Mouse (Mus musculus) kidney, adult 8-10 months (tissue): Measurements from ENCODE around the gene Bsn.

Source experiments
- DNase-seq, 2 experiments: peaks; one replicate each; pipeline ENCODE4 v3.0.0; 2022

The Bsn gene

GRCm38 (mm10) chr9:108189787-108190679 lies at the start of gene Bsn:
Bsn (minus strand) TSS chr9:108190384.
- peak in 1 of 2 experiments; percentile 29 for DNase-seq

GRCm38 (mm10) chr9:108239951-108240350 lies 49.8 kb upstream of the Bsn start:
- no peak for DNase-seq

DNA sequence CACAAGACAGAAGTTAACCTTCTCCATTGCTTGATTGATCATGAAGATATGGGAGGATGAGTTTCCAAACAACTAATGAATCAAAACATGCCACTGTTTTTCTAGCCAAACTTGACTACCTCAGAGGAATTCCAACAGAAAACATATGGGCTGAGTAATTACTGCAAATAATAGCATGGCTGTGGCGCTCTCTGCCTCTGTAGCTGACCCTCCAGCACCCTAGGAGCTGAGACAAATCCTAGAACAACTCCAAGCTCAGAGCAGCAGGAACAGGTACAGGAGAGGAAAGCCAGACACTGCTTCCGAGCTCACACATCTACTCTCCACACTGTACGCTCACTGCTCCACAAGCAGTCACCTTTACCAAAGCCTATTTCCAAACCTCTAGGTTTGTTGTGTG lies 48.6 kb upstream of the Bsn start:
- no peak for DNase-seq

DNA sequence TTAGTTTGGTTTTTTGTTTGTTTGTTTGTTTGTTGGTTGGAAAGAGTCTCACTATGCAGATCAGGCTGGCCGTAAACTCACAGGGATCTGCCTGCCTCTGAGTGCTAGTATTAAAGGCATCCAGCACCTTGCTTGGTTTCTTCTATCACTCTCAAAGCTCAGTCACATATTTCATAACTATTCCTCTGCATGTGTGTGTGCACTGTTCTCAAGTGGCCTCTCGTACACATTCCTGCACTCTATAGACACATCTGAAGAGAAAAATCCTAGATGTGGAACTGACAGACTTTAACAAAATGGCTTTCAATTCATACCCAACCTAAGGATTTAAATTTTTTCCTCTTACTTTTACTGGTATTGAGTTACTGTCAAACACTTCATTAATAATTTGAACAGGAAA lies 48.2 kb upstream of the Bsn start:
- no peak for DNase-seq

GRCm38 (mm10) chr9:108234682-108235081 lies 44.5 kb upstream of the Bsn start:
- DNase-seq = no peak

DNA sequence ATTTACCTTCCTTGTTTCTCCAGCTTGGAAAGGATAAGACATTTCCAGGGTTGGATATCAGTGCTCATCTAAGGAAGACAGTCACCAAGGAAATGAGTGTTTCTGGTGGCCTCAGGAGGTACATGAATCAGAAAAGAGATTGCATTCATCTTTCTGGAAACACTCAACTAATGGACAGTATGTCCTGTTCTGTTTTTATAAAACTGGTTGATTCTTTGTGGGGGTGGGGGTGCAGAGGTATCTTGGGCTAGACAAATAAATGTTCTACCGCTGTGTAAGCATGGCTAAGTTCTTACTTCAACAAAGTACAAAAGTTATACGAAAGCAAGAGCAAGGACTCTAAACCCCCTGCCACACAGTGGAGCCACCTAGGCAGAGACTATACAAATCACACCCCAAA lies 42.7 kb upstream of the Bsn start:
- DNase-seq = no peak

- DNase-seq = peak in 1 of 2 experiments; percentile 37
Observed at GRCm38 (mm10) chr9:108227911-108228649, 37.9 kb upstream of the Bsn start.

DNA sequence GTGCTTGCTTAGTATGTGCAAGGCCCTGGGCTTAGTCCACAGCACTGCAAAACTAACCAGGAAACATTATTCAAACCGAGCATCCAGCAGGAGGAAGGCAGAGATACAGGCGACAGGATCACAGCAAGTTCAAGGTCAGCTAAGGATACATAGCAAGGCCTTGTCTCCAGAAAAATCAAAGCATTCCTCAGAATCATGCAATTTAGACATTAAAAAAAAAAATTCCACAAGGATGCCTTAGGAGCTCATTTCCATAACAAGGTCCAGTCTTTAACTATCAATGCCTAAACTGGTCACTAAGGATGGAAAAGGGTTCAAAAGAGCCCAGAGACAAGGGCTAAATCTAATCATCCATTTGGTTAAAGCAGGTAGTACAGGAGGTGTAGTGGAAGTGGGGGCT lies 35.0 kb upstream of the Bsn start:
- no peak for DNase-seq

DNA sequence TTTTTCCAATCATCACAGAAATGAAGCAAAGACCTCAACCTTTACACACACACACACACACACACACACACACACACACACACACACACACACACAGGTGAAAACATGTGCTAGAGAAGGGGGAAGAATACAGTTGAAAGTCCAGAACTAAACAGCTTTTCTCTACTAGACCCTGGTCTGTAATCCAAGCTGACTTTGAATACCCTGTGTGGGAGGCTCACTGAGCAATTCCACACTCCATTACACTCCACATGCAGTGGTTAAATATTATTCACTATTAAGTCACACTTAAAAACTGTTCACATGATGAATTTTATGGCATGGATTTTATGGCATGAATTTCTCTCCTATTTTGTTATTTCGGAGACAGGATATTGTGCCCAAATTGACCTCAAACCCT lies 33.4 kb upstream of the Bsn start:
- DNase-seq = peak; percentile 34 to 64

DNA sequence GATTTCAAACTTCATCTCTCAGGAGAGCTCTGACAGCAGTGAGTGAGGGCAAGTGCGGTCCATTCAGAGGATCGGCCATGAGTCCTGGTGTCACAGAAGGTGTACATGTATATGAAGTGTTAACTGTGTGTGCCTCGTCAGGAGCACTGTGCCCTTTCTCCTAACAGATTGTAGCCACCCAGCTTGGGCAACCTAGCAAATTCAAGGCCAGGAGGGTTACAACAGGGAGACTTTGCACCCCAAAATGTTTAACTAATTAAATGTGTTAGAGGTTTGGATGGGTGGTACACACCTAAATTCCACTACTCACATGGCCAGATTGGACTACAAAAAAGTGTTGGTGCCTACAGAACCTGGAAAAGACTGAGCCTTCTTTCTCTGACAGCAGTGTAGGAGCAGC lies 31.4 kb upstream of the Bsn start:
- DNase-seq = no peak

GRCm38 (mm10) chr9:108220380-108220774 lies 30.2 kb upstream of the Bsn start:
- no peak for DNase-seq

- DNase-seq = no peak
Observed at GRCm38 (mm10) chr9:108219766-108220379, 29.7 kb upstream of the Bsn start.

DNA sequence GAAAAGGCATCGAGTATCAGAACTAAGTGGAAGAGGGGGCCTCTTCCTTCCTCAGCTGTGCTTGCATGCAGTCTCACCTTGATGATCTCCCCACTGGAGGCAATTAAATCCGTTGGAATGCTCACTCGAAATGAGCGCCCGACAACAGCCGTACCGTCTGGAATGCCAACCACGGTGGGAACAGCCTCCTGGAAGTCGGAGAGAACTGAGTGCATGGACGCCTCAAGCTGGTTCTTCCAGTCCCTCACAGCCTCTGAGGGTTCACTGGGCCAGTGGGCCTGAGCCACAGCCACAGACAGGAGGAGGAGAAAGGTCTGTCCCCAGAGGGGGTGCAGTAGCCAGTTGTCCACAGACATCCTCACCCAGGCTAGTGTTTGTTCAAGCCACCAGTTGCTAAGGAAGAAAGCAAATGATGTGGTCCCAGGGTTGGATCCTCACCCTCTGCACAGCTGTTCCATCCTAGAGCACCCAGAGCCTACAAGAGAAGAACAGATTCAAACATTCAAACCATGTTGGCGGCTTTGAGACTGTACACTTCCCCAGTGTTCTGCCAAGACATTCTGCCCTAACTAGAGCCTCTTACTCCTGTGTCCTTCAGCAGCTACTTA lies 27.9 kb upstream of the Bsn start:
- DNase-seq = peak in 1 of 2 experiments; percentile 41

DNA sequence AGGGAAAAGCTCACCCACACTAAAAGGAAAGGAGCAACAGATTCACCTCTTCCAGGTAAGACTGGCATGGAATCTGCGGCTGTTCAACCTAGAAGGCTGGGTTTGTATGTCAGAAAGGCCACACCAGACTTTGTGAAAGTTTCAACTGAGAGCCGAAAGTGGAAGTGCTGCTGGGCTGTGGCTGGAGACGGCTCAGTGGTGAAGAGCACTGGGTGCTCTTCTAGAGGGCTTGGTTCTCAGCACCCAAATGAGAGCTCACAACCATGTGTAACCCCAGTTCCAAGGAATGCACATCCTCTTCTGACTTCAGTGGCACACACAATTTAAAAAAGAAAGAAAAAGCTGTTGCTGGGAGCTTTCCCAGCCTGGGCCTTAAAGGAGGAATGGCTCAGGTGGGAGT lies 27.2 kb upstream of the Bsn start:
- no peak for DNase-seq

GRCm38 (mm10) chr9:108213105-108213504 lies 22.9 kb upstream of the Bsn start:
- DNase-seq = no peak

DNA sequence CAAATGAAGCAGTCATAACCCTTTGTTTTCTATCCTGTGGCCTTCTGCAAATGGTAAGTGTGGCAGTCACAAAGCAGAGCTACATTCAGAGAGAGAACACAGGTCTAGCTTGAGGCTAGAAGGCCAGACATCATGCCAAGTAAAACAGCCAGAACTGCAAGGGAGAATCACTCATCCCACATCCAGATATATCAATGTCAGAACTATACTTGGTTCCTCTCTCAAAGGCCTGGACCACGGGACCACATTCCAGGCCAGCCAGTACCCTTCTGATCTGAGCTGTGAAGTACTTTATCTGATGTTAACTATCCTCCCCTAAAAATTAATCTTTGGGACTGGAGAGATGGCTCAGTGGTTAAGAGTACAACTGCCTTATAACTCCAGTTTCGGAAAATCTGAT lies 22.2 kb upstream of the Bsn start:
- DNase-seq = no peak

- DNase-seq = no peak
Observed at GRCm38 (mm10) chr9:108205571-108205901, 15.4 kb upstream of the Bsn start.

DNA sequence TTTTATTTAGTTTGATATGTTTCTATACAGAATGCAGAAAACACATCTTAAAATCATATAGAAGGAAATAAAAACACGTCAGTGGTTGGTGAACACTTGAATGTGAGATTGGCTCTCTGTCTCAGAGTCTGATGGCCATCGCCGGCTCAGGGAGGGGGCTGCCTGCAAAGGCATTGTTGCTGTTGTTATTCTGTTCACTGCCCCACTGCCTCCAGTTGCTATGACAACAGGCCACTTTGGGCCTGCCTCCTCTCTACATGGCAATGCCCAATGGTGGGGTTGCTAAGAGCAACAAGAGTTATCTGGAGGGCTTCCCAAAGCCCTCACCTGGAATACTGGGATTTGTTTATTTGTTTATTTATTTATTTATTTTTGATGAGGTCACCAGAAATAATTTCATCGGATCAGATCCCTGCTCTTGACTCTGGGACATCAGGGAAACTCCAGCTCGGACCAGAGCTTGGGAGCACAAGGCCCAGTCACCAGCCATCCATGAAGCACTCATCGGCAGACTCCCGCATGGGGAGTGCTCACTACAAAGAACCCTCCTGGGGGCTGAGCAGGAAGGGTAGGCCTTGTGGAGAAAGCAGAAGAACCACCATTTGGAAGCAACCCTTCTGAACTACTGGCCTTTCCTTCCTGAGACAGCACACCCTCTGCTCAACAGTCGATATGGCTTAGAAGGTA lies 14.8 kb upstream of the Bsn start:
- DNase-seq = no peak

- DNase-seq = peak; percentile 54 to 83
Observed at GRCm38 (mm10) chr9:108203015-108203414, 12.8 kb upstream of the Bsn start.

GRCm38 (mm10) chr9:108202169-108202568 lies 12.0 kb upstream of the Bsn start:
- no peak for DNase-seq

GRCm38 (mm10) chr9:108201160-108201559 lies 11.0 kb upstream of the Bsn start:
- peak; percentile 96 to 97 for DNase-seq

- peak in 1 of 2 experiments; percentile 31 for DNase-seq
Observed at GRCm38 (mm10) chr9:108198621-108199020, 8.4 kb upstream of the Bsn start.
